In genomic region chr4:115038242-115038641, GRCm38 (mm10) we compare ENCODE assay signal across 8 mouse cellular contexts. TPM values are rescaled to one million over a fixed set of nuclear protein-coding genes. Genes with fewer than 3 reads are reported as not detected.
A peak's percentile ranks its signal among the peaks of the same experiment; 100 is the strongest.
DNase-seq lines count a peak whose midpoint lies in the region; ATAC-seq and TF ChIP-seq lines count a peak whose summit lies in the region.
"Had no signal": no experiment of that assay in that cellular context is flagged by ENCODE, and none has a peak within 500 bp of the region (broad histone marks: within the 10 kb centered on the region; RNA-seq: fewer than 3 reads in every experiment).

No protein-coding gene starts in this region.

- peaks cover 24% of the 10 kb centered on the region for H3K36me3 ChIP-seq in intestine, postnatal 0 days (ENCODE audit: control insufficient read depth, insufficient read depth)
- peaks cover 16% of the 10 kb centered on the region; the same call in 1 of the 2 replicates for H3K36me3 ChIP-seq in intestine, embryonic 15.5 days
- H3K36me3 ChIP-seq in C2C12 (ENCODE audit: control insufficient read depth, insufficient read depth) (peaks cover 68% of the 10 kb centered on the region), ES-Bruce4 (ENCODE audit: control insufficient read depth, insufficient read depth, low read length, poor library complexity, severe bottlenecking) (peaks cover 14% of the 10 kb centered on the region)

- no peak for TF ChIP-seq EP300 in ES-Bruce4 (IDR thresholded peaks at IDR 0.05; ENCODE audit: insufficient read depth, low read depth, low read length)

- peak; percentile 79 for DNase-seq in embryo, embryonic 10.5 days (ENCODE audit: low spot score)
- DNase-seq in kidney, postnatal 14 days: peak; percentile 62
- DNase-seq in lung, postnatal 4 days: peak; percentile 29 to 62

- TF ChIP-seq POLR2A in ES-Bruce4 (IDR thresholded peaks at IDR 0.05; ENCODE audit: insufficient read depth, low read length): no peak

- no peak overlapping the region for H3K9ac ChIP-seq in intestine, postnatal 0 days (ENCODE audit: low read depth, low read length)
- H3K9ac ChIP-seq in intestine, embryonic 15.5 days: no peak overlapping the region
- H3K9ac ChIP-seq in ES-Bruce4 (ENCODE audit: low read depth, poor library complexity, severe bottlenecking): no peak overlapping the region

- H3K79me2 ChIP-seq in C2C12 (ENCODE audit: control insufficient read depth, insufficient read depth): peaks cover 13% of the 10 kb centered on the region

- H3ac ChIP-seq in C2C12 (ENCODE audit: control insufficient read depth, insufficient read length, low read depth): no peak overlapping the region

- H3K27ac ChIP-seq in intestine, postnatal 0 days (ENCODE audit: low read depth, low read length): no peak overlapping the region
- H3K27ac ChIP-seq in intestine, embryonic 15.5 days: no peak overlapping the region
- H3K27ac ChIP-seq in ES-Bruce4 (ENCODE audit: insufficient read depth, low read length): no peak overlapping the region
- H3K27ac ChIP-seq: macrophage had no signal

- no peaks in the 10 kb centered on the region for H3K27me3 ChIP-seq in intestine, postnatal 0 days (replicated peaks; ENCODE audit: control insufficient read depth, insufficient read depth, low read length)
- H3K27me3 ChIP-seq in intestine, embryonic 15.5 days (replicated peaks): no peaks in the 10 kb centered on the region
- H3K27me3 ChIP-seq in C2C12 (ENCODE audit: control insufficient read depth, insufficient read depth, insufficient read length) (no peaks in the 10 kb centered on the region), ES-Bruce4 (ENCODE audit: control insufficient read depth, insufficient read depth, low read length, poor library complexity, severe bottlenecking) (no peaks in the 10 kb centered on the region)

- H3K4me1 ChIP-seq in intestine, postnatal 0 days (replicated peaks; ENCODE audit: control insufficient read depth, insufficient read depth, low read length): no peaks in the 10 kb centered on the region
- H3K4me1 ChIP-seq in intestine, embryonic 15.5 days (replicated peaks): no peaks in the 10 kb centered on the region
- H3K4me1 ChIP-seq in ES-Bruce4 (ENCODE audit: control insufficient read depth, insufficient read depth, low read length): no peaks in the 10 kb centered on the region

- no peak overlapping the region for H3K4me3 ChIP-seq in intestine, postnatal 0 days (ENCODE audit: low read depth, low read length)
- no peak overlapping the region for H3K4me3 ChIP-seq in intestine, embryonic 15.5 days (replicated peaks)
- H3K4me3 ChIP-seq in C2C12 (ENCODE audit: insufficient read depth, poor library complexity, severe bottlenecking): no peak overlapping the region
- H3K4me3 ChIP-seq in ES-Bruce4 (ENCODE audit: low read depth, low read length): no peak overlapping the region

- no peaks in the 10 kb centered on the region for H3K9me3 ChIP-seq in intestine, postnatal 0 days (ENCODE audit: control insufficient read depth)
- H3K9me3 ChIP-seq in intestine, embryonic 15.5 days: no peaks in the 10 kb centered on the region
- H3K9me3 ChIP-seq in ES-Bruce4 (replicated peaks; ENCODE audit: control insufficient read depth, insufficient read depth, low read length, poor library complexity, severe bottlenecking): no peaks in the 10 kb centered on the region

- no peak overlapping the region for H3K4me2 ChIP-seq in intestine, postnatal 0 days (replicated peaks; ENCODE audit: low read depth)
- no peak overlapping the region for H3K4me2 ChIP-seq in intestine, embryonic 15.5 days (replicated peaks)

- peaks cover 2% of the 10 kb centered on the region for H3K79me3 ChIP-seq in C2C12 (ENCODE audit: low read depth)

- TF ChIP-seq CTCF in intestine, postnatal 0 days (IDR thresholded peaks at IDR 0.05; ENCODE audit: low read depth): peak; percentile 87
- peak; percentile 22 for TF ChIP-seq CTCF in C2C12 (IDR thresholded peaks at IDR 0.05; ENCODE audit: control insufficient read depth, insufficient read depth, insufficient read length)
- TF ChIP-seq CTCF in ES-Bruce4 (IDR thresholded peaks at IDR 0.05; ENCODE audit: low read depth, low read length): peak; percentile 59

- 36% methylated on average over 4 of the region's 4 CpGs for WGBS in intestine, postnatal 0 days
- 37% methylated on average over 4 of the region's 4 CpGs for WGBS in intestine, embryonic 15.5 days

- no peak for ATAC-seq in intestine, postnatal 0 days
- ATAC-seq in intestine, embryonic 15.5 days: no peak

TF ChIP-seq in C2C12, 6 proteins besides CTCF, POLR2A, EP300 and RAD21:
- TF ChIP-seq MAX (IDR thresholded peaks at IDR 0.05) (no peak), FOSL1 (IDR thresholded peaks at IDR 0.05; ENCODE audit: insufficient read depth, low read length, poor library complexity, severe bottlenecking) (no peak), USF1 (IDR thresholded peaks at IDR 0.05; ENCODE audit: low read depth) (no peak), MYOD1 (IDR thresholded peaks at IDR 0.05; ENCODE audit: control insufficient read depth, insufficient read length, low read depth) (no peak), MYOG (IDR thresholded peaks at IDR 0.05; ENCODE audit: control insufficient read depth, extremely low read depth, insufficient read length) (no peak), CEBPB (IDR thresholded peaks at IDR 0.05; ENCODE audit: low read depth) (no peak)

RNA-seq across cellular contexts. Expression of gene Tal1, which starts 18.0 kb away (rescaled TPM):
- 0.22 and 0.27 TPM in 2 replicates for polyA plus RNA-seq in intestine, postnatal 0 days (2015; fragmentation: Nextera tagmentation; extraction: Ambion mirVana)
- polyA plus RNA-seq in intestine, embryonic 15.5 days (2015; fragmentation: Nextera tagmentation; extraction: Ambion mirVana): 0.78 and 0.98 TPM in 2 replicates
- polyA plus RNA-seq in C2C12 (2012; fragmentation: generic; extraction: Trizol) (0.04 TPM), ES-Bruce4 (2011; ENCODE audit: insufficient read depth, insufficient read length, low read depth, missing spikeins) (0.37 and 0.61 TPM in 2 replicates)

RNA-seq across cellular contexts. Expression of gene Stil, which starts 38.3 kb away (rescaled TPM):
- 2.4 and 3.3 TPM in 2 replicates for polyA plus RNA-seq in intestine, postnatal 0 days (2015; fragmentation: Nextera tagmentation; extraction: Ambion mirVana)
- polyA plus RNA-seq in intestine, embryonic 15.5 days (2015; fragmentation: Nextera tagmentation; extraction: Ambion mirVana): 8.9 and 9.8 TPM in 2 replicates
- polyA plus RNA-seq in C2C12 (2012; fragmentation: generic; extraction: Trizol): 3.5 TPM
- polyA plus RNA-seq in ES-Bruce4 (2011; ENCODE audit: insufficient read depth, insufficient read length, low read depth, missing spikeins): 23.5 and 25.3 TPM in 2 replicates

RNA-seq across cellular contexts. Expression of gene Pdzk1ip1, which starts 50.3 kb away (rescaled TPM):
- 358 and 402 TPM in 2 replicates for polyA plus RNA-seq in intestine, postnatal 0 days (2015; fragmentation: Nextera tagmentation; extraction: Ambion mirVana)
- 133 and 159 TPM in 2 replicates for polyA plus RNA-seq in intestine, embryonic 15.5 days (2015; fragmentation: Nextera tagmentation; extraction: Ambion mirVana)
- polyA plus RNA-seq in C2C12 (2012; fragmentation: generic; extraction: Trizol): not detected
- polyA plus RNA-seq in ES-Bruce4 (2011; ENCODE audit: insufficient read depth, insufficient read length, low read depth, missing spikeins): 3.4 and 4.7 TPM in 2 replicates

RNA-seq across cellular contexts. Expression of gene Cmpk1, which starts 51.2 kb away (rescaled TPM):
- polyA plus RNA-seq in intestine, postnatal 0 days (2015; fragmentation: Nextera tagmentation; extraction: Ambion mirVana): 322 and 356 TPM in 2 replicates
- polyA plus RNA-seq in intestine, embryonic 15.5 days (2015; fragmentation: Nextera tagmentation; extraction: Ambion mirVana): 124 and 140 TPM in 2 replicates
- polyA plus RNA-seq in C2C12 (2012; fragmentation: generic; extraction: Trizol) (28.6 TPM), ES-Bruce4 (2011; ENCODE audit: insufficient read depth, insufficient read length, low read depth, missing spikeins) (53.8 and 65.7 TPM in 2 replicates)

Comparison
In these comparisons a context has a peak if more than half of its experiments do, and no peak if none do; other contexts are left out.
1. CTCF ChIP-seq: peak in every context shown above with its lines; median percentile 87 in intestine, postnatal 0 days; 59 in ES-Bruce4; 22 in C2C12.
2. RNA of gene Pdzk1ip1, which starts 50.3 kb away (polyA plus RNA-seq): 358 to 402 TPM in intestine, postnatal 0 days and 133 to 159 TPM in intestine, embryonic 15.5 days; 3.4 to 4.7 TPM in ES-Bruce4 and not detected in C2C12 (single experiment); every median in the first group is over 10 times any median in the second.
3. Peak in every context shown above with its lines, with median percentiles within 50 percentile points of each other: DNase-seq.